Mouse (Mus musculus): ENCODE results near the gene Edn2. TPM values are rescaled to one million over a fixed set of nuclear protein-coding genes. Genes with fewer than 3 reads are reported as not detected.

Gene Edn2
- 6.4 and 32.1 TPM in 2 replicates for polyA plus RNA-seq (2012; rRNA removed)

DNA sequence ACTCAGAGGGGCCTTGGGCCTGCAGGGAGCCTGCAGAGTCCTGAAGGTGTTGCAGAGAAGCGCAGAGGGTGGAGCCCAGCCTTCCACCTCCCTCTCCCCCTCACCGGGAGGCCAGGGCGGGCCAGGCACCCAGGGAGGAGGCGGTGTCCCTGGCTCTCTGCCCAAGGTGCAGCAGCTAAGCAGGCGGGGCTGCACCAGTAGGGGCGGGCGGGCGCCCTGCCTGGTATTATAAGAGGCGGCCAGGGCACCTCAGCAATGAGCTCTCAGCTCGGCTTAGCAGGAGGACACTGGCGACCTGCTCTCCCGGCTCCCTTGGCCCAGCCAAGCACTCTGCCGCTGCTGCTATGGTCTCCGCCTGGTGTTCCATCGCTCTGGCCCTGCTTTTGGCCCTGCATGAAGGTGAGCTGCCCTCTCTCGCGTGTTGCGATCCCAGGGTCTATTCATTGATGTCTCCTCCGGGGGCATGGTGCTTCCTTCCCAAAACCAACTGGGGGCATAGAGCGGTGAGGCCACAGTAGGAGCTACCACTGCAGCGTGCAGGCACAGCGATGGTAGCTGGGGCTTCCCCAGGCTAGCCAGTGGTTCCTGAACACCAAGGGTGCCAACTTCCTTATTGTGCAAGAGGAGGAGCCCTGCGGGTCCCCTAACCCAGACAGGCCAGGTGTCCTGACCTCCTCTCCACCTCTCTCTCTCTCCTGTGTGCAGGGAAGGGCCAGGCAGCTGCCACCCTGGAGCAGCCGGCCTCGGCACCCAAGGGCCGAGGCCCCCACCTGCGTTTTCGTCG is at the start of gene Edn2:
Edn2 (plus strand) TSS at position 41 of the 784 bp plus-strand sequence.

Other genes with a start within 250 kb of the Edn2 start
- gene AL607142.1, start 96.2 kb upstream of the Edn2 start, polyA plus RNA-seq (2012; rRNA removed): not detected in 2 replicates
- 12.8 and 16.8 TPM in 2 replicates for gene Foxo6, start 126.1 kb downstream of the Edn2 start, polyA plus RNA-seq (2012; rRNA removed)
- 37.3 and 49.0 TPM in 2 replicates for gene Scmh1, start 244.1 kb downstream of the Edn2 start, polyA plus RNA-seq (2012; rRNA removed)

Data from ovary, adult 2 months (tissue).